Mouse (Mus musculus) kidney, postnatal 0 days (tissue): Measurements from ENCODE around the gene Itga2. TPM values are rescaled to one million over a fixed set of nuclear protein-coding genes. Genes with fewer than 3 reads are reported as not detected.

Experiments used
- ATAC-seq: fragments of 200-750 bp; cut with Nextera tagmentation; replicated peaks from 2 replicates; pipeline ENCODE4 v1.8.0; 2017; ENCODE audit warnings: low read depth, moderate number of reproducible peaks, moderate TSS enrichment, moderate library complexity; ENCODE audit not compliant: low FRiP score
- DNase-seq: peaks from one replicate; pipeline ENCODE4 v3.0.0-alpha.2; 2016; ENCODE audit warnings: low spot score
- H3K27ac ChIP-seq: fragments of 300-500 bp; sonication (generic); 2 replicates; pipeline ENCODE4 v1.5.1; 2014; ENCODE audit warnings: mild to moderate bottlenecking
- H3K27me3 ChIP-seq: fragments of 300-500 bp; sonication (generic); 2 replicates; pipeline ENCODE4 v1.6.1; 2014; ENCODE audit warnings: low read length, mixed read lengths; ENCODE audit not compliant: insufficient read depth
- H3K36me3 ChIP-seq: fragments of 300-500 bp; sonication (generic); 2 replicates; pipeline ENCODE4 v1.6.1; 2014; ENCODE audit warnings: low read length, mixed read lengths; ENCODE audit not compliant: insufficient read depth
- H3K4me1 ChIP-seq: fragments of 300-500 bp; sonication (generic); replicated peaks from 2 replicates; pipeline ENCODE4 v1.6.1; 2014; ENCODE audit warnings: antibody characterized with exemption, low read length, mixed read lengths; ENCODE audit not compliant: insufficient read depth
- H3K4me2 ChIP-seq: fragments of 300-500 bp; sonication (generic); 2 replicates; pipeline ENCODE4 v1.6.1; 2014; ENCODE audit warnings: mild to moderate bottlenecking, low read length, moderate library complexity, mixed read lengths
- H3K4me3 ChIP-seq: fragments of 300-500 bp; sonication (generic); replicated peaks from 2 replicates; pipeline ENCODE4 v1.5.1; 2014; ENCODE audit warnings: low read depth, low read length
- H3K9ac ChIP-seq: fragments of 300-500 bp; sonication (generic); 2 replicates; pipeline ENCODE4 v1.6.1; 2014; ENCODE audit warnings: low read depth, low read length
- H3K9me3 ChIP-seq: fragments of 300-500 bp; sonication (generic); replicated peaks from 2 replicates; pipeline ENCODE4 v1.6.1; 2016; ENCODE audit warnings: low read length, inconsistent platforms, mixed read lengths
- CTCF ChIP-seq: IDR thresholded peaks from 2 replicates; pipeline ENCODE4 v1.5.1; 2016; ENCODE audit warnings: antibody characterized with exemption, low read depth, mild to moderate bottlenecking, moderate library complexity
- WGBS: fragments of 180-500 bp; shearing (Covaris S2); extraction: QIAGEN DNeasy Blood & Tissue Kit; methylation state at CpG from one replicate; pipeline ENCODE4 v1.1.7; 2014; 5-methylcytosine and 5-hydroxymethylcytosine counted together
- polyA plus RNA-seq: library from polyadenylated mRNA; unstranded; fragments of >200 nt; fragmentation: Nextera tagmentation; extraction: Ambion mirVana; gene quantifications from 2 replicates; pipeline ENCODE4 v1.2.1, GENCODE M21; 2015

Itga2 gene
- polyA plus RNA-seq, 1 experiment from 2014 or later = 2.3 TPM

DNA sequence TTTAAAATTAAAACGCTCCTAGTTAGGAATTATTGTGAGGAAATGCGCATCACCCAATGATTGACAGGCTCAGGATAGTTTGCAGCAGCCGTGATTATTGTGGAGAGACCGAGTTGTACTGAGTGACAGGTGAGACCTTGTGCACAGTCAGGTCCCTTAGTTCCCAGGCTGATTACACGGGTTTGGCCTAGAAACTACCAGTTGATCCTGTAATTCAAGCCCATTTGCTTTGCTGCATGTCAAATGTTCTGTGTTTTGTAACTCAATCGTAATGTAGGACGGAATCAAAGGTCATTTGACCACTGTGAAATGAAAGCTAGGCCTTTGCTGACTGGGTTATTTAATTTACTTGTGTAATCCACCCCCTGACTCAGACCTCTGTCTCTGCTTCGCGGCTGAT is 113.4 kb downstream of the Itga2 start:
- peak overlapping the region; percentile 64 for H3K27ac ChIP-seq
- H3K36me3 ChIP-seq = peaks cover 5% of the 10 kb centered on the region; the same call in 1 of the 2 replicates
- H3K27me3 ChIP-seq = no peaks in the 10 kb centered on the region
- DNase-seq = peak; percentile 46
- H3K9ac ChIP-seq = peak overlapping the region; percentile 70
- WGBS = 13% methylated on average over 9 of the region's 9 CpGs
- peak overlapping the region; percentile 77 for H3K4me3 ChIP-seq
- TF ChIP-seq CTCF = no peak
- no peaks in the 10 kb centered on the region for H3K9me3 ChIP-seq
- H3K4me2 ChIP-seq = peak overlapping the region; percentile 87
- ATAC-seq = peak; percentile 72
- H3K4me1 ChIP-seq = 0 out of 2 replicates have a peak, but pooled peaks cover 4% of the 10 kb centered on the region

DNA sequence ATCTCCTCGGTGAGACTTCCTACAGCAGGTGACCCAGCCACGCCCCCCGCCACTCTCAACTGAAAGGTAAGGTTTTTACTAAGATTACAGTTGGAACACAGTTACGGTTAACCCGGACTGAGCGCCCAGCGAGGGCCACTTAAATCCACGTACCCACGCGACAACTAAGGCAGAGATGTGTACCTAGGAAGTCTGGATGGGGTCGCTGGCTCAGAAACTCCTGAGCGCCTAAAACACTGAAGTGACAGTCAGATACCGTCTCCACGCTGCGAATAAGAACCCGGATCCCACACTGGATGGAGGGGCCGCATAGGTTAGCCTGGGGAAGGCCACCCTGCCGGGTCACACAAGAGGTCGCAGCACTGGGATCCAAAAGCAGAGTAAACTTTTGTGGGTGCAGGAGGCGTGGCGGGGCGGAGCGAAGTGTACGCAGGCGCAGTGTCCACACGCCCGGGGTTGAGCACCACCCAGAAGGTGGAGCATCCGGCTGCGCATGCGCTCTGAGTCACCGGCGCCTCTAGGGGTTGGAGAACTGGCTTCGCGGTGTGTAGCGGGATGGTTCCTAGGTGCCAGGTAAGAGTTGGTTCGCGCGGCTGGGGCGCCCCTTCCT is 114.0 kb downstream of the Itga2 start, which contains the start of gene Mocs2:
Gene Mocs2, plus strand, starts transcription at position 486 of the 610 bp plus-strand sequence.
- H3K27ac ChIP-seq = peak within 1 kb of the TSS; percentile 64
- WGBS = 2% methylated on average over 39 of the region's 39 CpGs
- 0 out of 2 replicates have a peak, but pooled peaks cover 4% of the 10 kb centered on the region for H3K4me1 ChIP-seq
- peak; percentile 23; the same call in 1 of the 2 replicates for TF ChIP-seq CTCF
- ATAC-seq (peak; percentile 97), DNase-seq (peak; percentile 97)
- H3K27me3 ChIP-seq = no peaks in the 10 kb centered on the region
- 0 out of 2 replicates have a peak, but pooled peaks cover 3% of the 10 kb centered on the region for H3K36me3 ChIP-seq
- H3K9ac ChIP-seq = peak within 1 kb of the TSS; percentile 70
- no peaks in the 10 kb centered on the region for H3K9me3 ChIP-seq
- H3K4me2 ChIP-seq = peak within 1 kb of the TSS; percentile 87
- peak within 1 kb of the TSS; percentile 77 for H3K4me3 ChIP-seq

DNA sequence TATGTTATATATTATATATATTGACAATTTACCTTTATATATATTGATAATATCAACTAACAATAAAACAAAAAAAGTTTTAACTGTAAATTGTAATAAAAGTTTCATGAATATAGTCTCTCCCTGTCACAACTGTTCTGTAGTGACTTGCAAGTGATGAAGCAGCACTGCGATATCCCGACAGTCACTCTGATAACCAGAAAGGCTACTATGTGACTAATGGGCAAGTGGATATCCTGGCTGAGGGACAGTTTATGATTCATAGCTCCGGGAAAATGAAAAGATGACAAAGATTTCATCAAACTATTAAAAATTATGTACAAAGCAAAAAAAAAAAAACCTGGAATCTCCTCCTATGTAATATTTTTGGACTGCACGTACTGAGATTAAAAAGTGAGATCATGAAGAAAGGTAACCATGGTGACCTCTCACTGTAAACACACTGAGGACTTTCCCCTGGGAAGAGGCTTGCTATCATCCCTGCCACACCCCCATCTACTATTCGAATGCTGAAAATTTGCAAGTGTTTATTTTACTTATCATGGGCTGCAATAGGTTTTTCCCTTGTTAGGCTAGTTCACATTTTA is 122.2 kb downstream of the Itga2 start:
- Histone ChIP-seq H3K9me3 (no peaks in the 10 kb centered on the region), H3K4me3 (no peak overlapping the region), H3K27me3 (no peaks in the 10 kb centered on the region), H3K27ac (no peak overlapping the region), H3K4me2 (no peak overlapping the region), H3K36me3 (no peaks in the 10 kb centered on the region), H3K9ac (no peak overlapping the region), H3K4me1 (no peaks in the 10 kb centered on the region)
- no peak for DNase-seq
- no peak for ATAC-seq
- no peak for TF ChIP-seq CTCF
- 77% methylated on average over 5 of the region's 5 CpGs for WGBS

DNA sequence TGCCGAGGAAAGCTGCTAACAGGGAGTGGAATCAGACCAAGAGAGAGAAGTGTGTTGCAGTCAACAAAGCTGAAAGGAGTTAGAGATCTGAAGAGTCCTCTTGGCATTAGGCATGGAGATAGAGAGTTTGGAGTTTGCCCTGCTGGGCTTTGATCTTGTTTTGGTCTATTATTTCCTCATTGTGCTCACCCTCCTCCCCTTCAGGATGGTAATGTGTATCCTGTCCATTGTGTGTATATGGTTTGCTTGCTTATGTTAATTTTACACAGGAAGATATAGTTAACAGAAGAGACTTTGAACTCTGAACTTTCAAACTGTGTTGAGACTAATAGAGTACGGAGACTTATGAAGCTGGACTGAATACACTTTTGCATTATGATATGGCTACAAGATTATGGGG is 128.9 kb downstream of the Itga2 start:
- WGBS = 82% methylated on average over 2 of the region's 2 CpGs
- no peak for ATAC-seq

DNA sequence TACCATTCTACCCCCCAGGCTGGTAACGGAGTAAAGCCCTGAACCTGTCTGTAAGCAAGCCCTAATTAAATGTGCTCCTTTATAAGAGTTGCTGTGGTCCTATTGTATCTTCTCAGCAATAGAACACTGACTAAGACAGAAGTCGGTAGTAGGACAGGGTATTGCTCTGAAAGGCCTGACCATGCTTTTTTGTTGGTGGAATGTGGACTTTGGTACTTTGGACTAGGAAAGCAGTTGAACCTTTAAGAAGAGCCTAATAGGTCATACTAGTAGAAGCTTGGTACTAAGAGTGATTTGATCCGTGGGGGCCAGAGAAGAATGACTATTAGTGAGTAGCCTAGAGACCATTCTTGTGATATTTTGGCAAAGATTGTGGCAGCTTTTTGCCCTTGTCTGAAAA is 130.0 kb downstream of the Itga2 start:
- no peak overlapping the region for H3K4me3 ChIP-seq
- H3K9ac ChIP-seq = no peak overlapping the region
- no peak for TF ChIP-seq CTCF
- H3K36me3 ChIP-seq = no peaks in the 10 kb centered on the region
- no peaks in the 10 kb centered on the region for H3K4me1 ChIP-seq
- 84% methylated on average over 3 of the region's 3 CpGs for WGBS
- no peaks in the 10 kb centered on the region for H3K27me3 ChIP-seq
- no peak overlapping the region for H3K27ac ChIP-seq
- no peaks in the 10 kb centered on the region for H3K9me3 ChIP-seq
- DNase-seq = peak; percentile 4
- no peak overlapping the region for H3K4me2 ChIP-seq
- peak; percentile 49; the same call in 1 of the 2 replicates for ATAC-seq

More for the DNA sequence above, 128.9 kb downstream of the Itga2 start:
- no peak for TF ChIP-seq CTCF
- no peaks in the 10 kb centered on the region for H3K4me1 ChIP-seq
- no peak overlapping the region for H3K9ac ChIP-seq
- no peak for DNase-seq
- H3K4me3 ChIP-seq = no peak overlapping the region
- H3K36me3 ChIP-seq = no peaks in the 10 kb centered on the region
- H3K27me3 ChIP-seq = no peaks in the 10 kb centered on the region
- no peaks in the 10 kb centered on the region for H3K9me3 ChIP-seq
- H3K27ac ChIP-seq = no peak overlapping the region
- no peak overlapping the region for H3K4me2 ChIP-seq

DNA sequence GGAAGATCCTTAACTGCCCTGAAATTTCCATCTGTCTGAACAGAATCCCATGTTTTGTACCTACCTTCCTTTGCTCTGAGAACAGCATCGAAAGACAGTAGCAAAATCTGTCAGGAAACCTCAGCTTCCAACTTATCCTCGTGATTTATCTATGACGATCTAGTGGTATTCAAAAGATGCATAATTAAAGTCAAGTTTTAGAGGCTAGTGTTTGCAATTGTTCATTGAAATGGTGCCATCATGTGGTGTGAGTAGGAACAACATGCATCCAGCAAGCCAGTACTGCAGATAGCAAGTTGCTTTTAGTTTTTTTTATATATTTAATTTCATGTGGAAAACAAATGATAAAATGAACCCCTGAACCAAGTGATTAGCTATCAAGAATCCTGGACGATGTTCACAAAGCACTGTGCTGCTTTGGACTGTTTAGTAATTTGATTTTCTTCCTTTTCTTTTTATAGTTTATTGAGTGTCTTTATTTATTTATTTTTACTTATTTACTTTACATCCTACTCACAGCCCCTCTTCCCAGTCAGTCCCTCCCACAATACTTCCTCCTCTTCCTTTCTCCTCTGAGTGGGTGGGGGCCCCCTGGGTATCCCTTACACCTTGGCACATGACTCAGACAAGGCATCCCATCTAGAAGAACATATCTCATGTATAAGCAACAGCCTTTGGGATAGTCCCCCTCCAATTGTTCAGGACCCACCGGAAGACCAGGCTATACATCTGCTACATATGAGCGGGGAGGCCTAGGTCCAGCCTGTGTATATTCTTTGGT is 138.5 kb downstream of the Itga2 start:
- ATAC-seq (no peak), DNase-seq (peak; percentile 73)

More for the DNA sequence above, 138.5 kb downstream of the Itga2 start:
- TF ChIP-seq CTCF = peak; percentile 81
- H3K9ac ChIP-seq = no peak overlapping the region
- no peak overlapping the region for H3K4me2 ChIP-seq
- H3K4me3 ChIP-seq = no peak overlapping the region
- no peaks in the 10 kb centered on the region for H3K4me1 ChIP-seq
- H3K9me3 ChIP-seq = no peaks in the 10 kb centered on the region
- WGBS = 46% methylated on average over 6 of the region's 6 CpGs
- H3K27ac ChIP-seq = no peak overlapping the region
- H3K36me3 ChIP-seq = no peaks in the 10 kb centered on the region
- H3K27me3 ChIP-seq = no peaks in the 10 kb centered on the region
